Mouse (Mus musculus) lung, adult 2 months (tissue): ENCODE measurements around the gene Rnf220. TPM values are rescaled to one million over a fixed set of nuclear protein-coding genes. Genes with fewer than 3 reads are reported as not detected.

ENCODE experiments used
- DNase-seq: peaks from one replicate; pipeline ENCODE4 v3.0.0; 2022
- H3K4me1 ChIP-seq: fragments of 200-500 bp; 2 replicates; pipeline ENCODE4 v1.6.1; 2011; ENCODE audit warnings: low read length; ENCODE audit not compliant: control insufficient read depth, insufficient read depth
- H3K4me3 ChIP-seq: fragments of 200-500 bp; replicated peaks from 2 replicates; pipeline ENCODE3; 2011; ENCODE audit warnings: low read depth, mild to moderate bottlenecking, control low read depth, low read length; ENCODE audit errors: extremely low read depth
- CTCF ChIP-seq: fragments of 200-500 bp; IDR thresholded peaks from 2 replicates; pipeline ENCODE4 v1.5.1; 2011; ENCODE audit warnings: mild to moderate bottlenecking, low read length, control low read depth; ENCODE audit not compliant: insufficient read depth
- POLR2A ChIP-seq: fragments of 200-500 bp; IDR thresholded peaks from 2 replicates; pipeline ENCODE4 v1.6.1; 2011; ENCODE audit warnings: low read depth, mild to moderate bottlenecking, control low read depth, low read length, borderline replicate concordance; ENCODE audit errors: extremely low read depth
- WGBS: fragments of 180-500 bp; shearing (Covaris S2); methylation state at CpG from one replicate; pipeline ENCODE4 v1.1.7; 2018; 5-methylcytosine and 5-hydroxymethylcytosine counted together
- polyA plus RNA-seq: library from polyadenylated mRNA; depleted of rRNA; stranded (reverse); fragments of >200 nt; gene quantifications from 2 replicates; pipeline ENCODE4 v1.2.3, GENCODE M21; 2012

Gene Rnf220
- polyA plus RNA-seq, 1 experiment = 108 TPM

DNA sequence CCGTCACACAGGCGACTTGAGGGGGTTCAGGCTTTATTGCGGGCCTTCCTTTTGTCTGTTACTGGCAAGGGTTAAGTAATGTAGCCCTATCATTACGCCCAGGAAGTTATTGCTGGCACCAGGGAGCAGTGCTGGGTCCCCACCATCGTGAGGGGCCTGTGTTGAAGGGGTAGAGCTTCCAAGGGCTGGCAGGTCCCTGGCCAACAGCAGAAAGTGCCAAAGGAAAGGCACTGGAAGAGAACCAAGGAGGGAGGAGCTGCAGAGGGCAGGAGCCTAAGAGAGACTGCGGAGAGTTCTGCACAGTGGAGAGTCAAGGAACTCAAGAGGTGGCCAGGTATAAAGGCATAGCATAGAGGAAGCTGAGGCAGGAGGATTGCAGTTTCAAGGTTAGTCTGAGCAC is 242.2 kb downstream of the Rnf220 start:
- no peak for DNase-seq
- 51% methylated on average over 6 of the region's 6 CpGs for WGBS
- no peak for TF ChIP-seq POLR2A
- no peak for TF ChIP-seq CTCF
- no peak overlapping the region for H3K4me3 ChIP-seq
- H3K4me1 ChIP-seq = peaks cover 5% of the 10 kb centered on the region; the same call in 1 of the 2 replicates

GRCm38 (mm10) chr4:117254017-117254627 is 242.7 kb downstream of the Rnf220 start:
- DNase-seq = no peak
- Histone ChIP-seq H3K4me1 (peaks cover 5% of the 10 kb centered on the region; the same call in 1 of the 2 replicates), H3K4me3 (no peak overlapping the region)
- TF ChIP-seq POLR2A = no peak
- TF ChIP-seq CTCF = no peak
- WGBS = 27% methylated on average over 5 of the region's 5 CpGs

- Histone ChIP-seq H3K4me1 (peaks cover 5% of the 10 kb centered on the region; the same call in 1 of the 2 replicates), H3K4me3 (no peak overlapping the region)
- DNase-seq = no peak
- 47% methylated on average over 12 of the region's 12 CpGs for WGBS
- TF ChIP-seq CTCF (no peak), POLR2A (no peak)
Observed at GRCm38 (mm10) chr4:117253218-117254016, 243.4 kb downstream of the Rnf220 start.

DNA sequence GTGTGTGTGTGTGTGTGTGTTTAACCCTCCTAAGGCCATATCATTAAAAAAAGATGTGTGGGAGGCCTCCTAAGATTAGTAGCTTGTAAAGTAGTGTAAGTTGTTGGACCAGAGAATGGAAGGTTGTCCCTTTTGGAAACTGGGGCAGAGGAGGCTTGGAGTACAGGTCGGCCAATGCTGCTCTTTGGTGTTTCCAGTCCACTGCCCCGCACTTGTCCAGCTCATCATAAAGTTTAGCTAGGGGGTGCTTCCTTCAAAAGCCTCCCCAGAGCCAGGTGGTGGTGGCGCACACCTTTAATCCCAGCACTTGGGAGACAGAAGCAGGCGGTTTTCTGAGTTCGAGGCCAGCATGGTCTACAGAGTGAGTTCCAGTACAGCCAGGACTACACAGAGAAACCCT is 244.1 kb downstream of the Rnf220 start:
- WGBS = 78% methylated on average over 5 of the region's 5 CpGs
- no peak for TF ChIP-seq CTCF
- TF ChIP-seq POLR2A = no peak
- Histone ChIP-seq H3K4me1 (peaks cover 5% of the 10 kb centered on the region; the same call in 1 of the 2 replicates), H3K4me3 (no peak overlapping the region)
- no peak for DNase-seq

- peak; percentile 39 for DNase-seq
- no peak for TF ChIP-seq CTCF
- no peak for TF ChIP-seq POLR2A
- 31% methylated on average over 5 of the region's 5 CpGs for WGBS
- Histone ChIP-seq H3K4me1 (peaks cover 5% of the 10 kb centered on the region; the same call in 1 of the 2 replicates), H3K4me3 (peak overlapping the region; percentile 95)
Observed at GRCm38 (mm10) chr4:117252351-117252750, 244.5 kb downstream of the Rnf220 start.

GRCm38 (mm10) chr4:117251801-117252316 is 245.0 kb downstream of the Rnf220 start, which contains the start of the genes Tmem53 and Armh1:
Gene Tmem53, plus strand, starts transcription at chr4:117251951.
Gene Armh1, minus strand, starts transcription at chr4:117252125.
- peaks cover 5% of the 10 kb centered on the region; the same call in 1 of the 2 replicates for H3K4me1 ChIP-seq
- TF ChIP-seq POLR2A = peak; percentile 59; the same call in 1 of the 2 replicates
- TF ChIP-seq CTCF = no peak
- peak within 1 kb of the TSS; percentile 95 for H3K4me3 ChIP-seq
- peak; percentile 86 for DNase-seq
- WGBS = 1% methylated on average over 43 of the region's 43 CpGs

GRCm38 (mm10) chr4:117250982-117251381 is 245.9 kb downstream of the Rnf220 start:
- 85% methylated on average over 1 of the region's 1 CpGs for WGBS
- no peak for DNase-seq
- Histone ChIP-seq H3K4me1 (peaks cover 5% of the 10 kb centered on the region; the same call in 1 of the 2 replicates), H3K4me3 (no peak overlapping the region)
- TF ChIP-seq POLR2A = no peak
- TF ChIP-seq CTCF = no peak

DNA sequence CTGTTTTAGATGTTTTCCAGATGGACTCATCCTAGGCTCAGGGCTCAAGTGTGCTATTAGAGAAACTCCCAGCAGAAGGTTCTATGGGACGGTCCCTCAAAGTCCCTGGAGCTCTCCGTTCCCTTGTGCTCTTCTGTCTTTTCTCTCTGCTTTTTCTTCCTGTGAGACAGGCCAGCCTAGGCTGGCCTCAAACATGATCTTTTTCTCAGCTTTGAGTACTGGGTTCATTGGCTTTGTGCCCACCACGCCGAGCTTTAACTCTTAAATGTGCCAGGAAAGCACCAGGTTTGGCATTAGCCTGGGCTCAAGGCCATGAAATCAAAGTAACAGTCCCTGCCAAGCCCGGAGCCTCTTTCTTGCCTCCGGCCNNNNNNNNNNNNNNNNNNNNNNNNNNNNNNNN is 256.0 kb downstream of the Rnf220 start:
- WGBS = 58% methylated on average over 6 of the region's 6 CpGs
- H3K4me3 ChIP-seq = no peak overlapping the region
- DNase-seq = no peak
- TF ChIP-seq CTCF = no peak
- TF ChIP-seq POLR2A = no peak
- peaks cover 2% of the 10 kb centered on the region; the same call in 1 of the 2 replicates for H3K4me1 ChIP-seq

- H3K4me1 ChIP-seq = peaks cover 2% of the 10 kb centered on the region; the same call in 1 of the 2 replicates
- 31% methylated on average over 2 of the region's 2 CpGs for WGBS
- no peak for DNase-seq
- TF ChIP-seq POLR2A = no peak
- TF ChIP-seq CTCF = no peak
- H3K4me3 ChIP-seq = no peak overlapping the region
Observed at GRCm38 (mm10) chr4:117239153-117239552, 257.7 kb downstream of the Rnf220 start.

- Histone ChIP-seq H3K4me3 (no peak overlapping the region), H3K4me1 (no peaks in the 10 kb centered on the region)
- TF ChIP-seq POLR2A (no peak), CTCF (no peak)
- DNase-seq = no peak
- 38% methylated on average over 4 of the region's 4 CpGs for WGBS
Observed at GRCm38 (mm10) chr4:117235822-117236221, 261.0 kb downstream of the Rnf220 start.
